In genomic region chr2:137777430-137777829, GRCm38 (mm10) we compare ENCODE assay signal across 15 mouse cellular contexts.
DNase-seq lines count a peak whose midpoint lies in the region; ATAC-seq lines count a peak whose summit lies in the region.
"Had no signal": no experiment of that assay in that cellular context is flagged by ENCODE, and none has a peak within 500 bp of the region (broad histone marks: within the 10 kb centered on the region; RNA-seq: fewer than 3 reads in every experiment).

No protein-coding gene starts in this region.

- DNase-seq in 416B (ENCODE audit: low read depth) (peak; percentile 5), adipocyte (ENCODE audit: low spot score) (peak; percentile 23)
- no peak for DNase-seq in left cerebral cortex, postnatal 10 days (ENCODE audit: extremely low spot score in 1 of 2, low spot score in 2 of 2)
- DNase-seq in embryo, embryonic 11 days = no peak
- DNase-seq in left cerebral cortex, postnatal 36 days (ENCODE audit: low spot score in 2 of 2) = no peak
- DNase-seq: adrenal gland, adult 8-10 months; adrenal gland, postnatal 25 days; cerebellum, adult 11-12 months; cerebellum, adult 8-10 months; cerebellum, postnatal 14 days; forebrain, postnatal 0 days; gastrocnemius, postnatal 25 days had no signal

- intact Hi-C loops in left cerebral cortex, postnatal 10 days (cut with DNase I) = no loop called here
- intact Hi-C loops in left cerebral cortex, postnatal 36 days (cut with DNase I) = no loop called here

- ATAC-seq in megakaryocyte progenitor cell, adult 5-6 weeks (replicated peaks; ENCODE audit: poor library complexity) = peak; percentile 80
- ATAC-seq: forebrain, embryonic 14.5 days; forebrain, postnatal 0 days; intestine, postnatal 0 days had no signal

Comparison
In these comparisons a context has a peak if more than half of its experiments do, and no peak if none do; other contexts are left out.
1. DNase-seq: peak in 416B (single experiment) and adipocyte (single experiment); none in left cerebral cortex, postnatal 10 days (0 of 2), embryo, embryonic 11 days (single experiment) and left cerebral cortex, postnatal 36 days (0 of 2).